Mouse (Mus musculus) hindlimb bud, embryonic 11.5 days (tissue): ENCODE results near the gene Acp4.
"Not testable (repeated sequence)": the region's sequence is repeated elsewhere in the genome, so short reads cannot be mapped to it uniquely, and the experiment has no call there.

Experiments used
- DNase-seq: peaks from one replicate; pipeline ENCODE4 v3.0.0-alpha.2; 2012; ENCODE audit warnings: low read depth, low spot score; ENCODE audit errors: extremely low spot score

The Acp4 gene

DNA sequence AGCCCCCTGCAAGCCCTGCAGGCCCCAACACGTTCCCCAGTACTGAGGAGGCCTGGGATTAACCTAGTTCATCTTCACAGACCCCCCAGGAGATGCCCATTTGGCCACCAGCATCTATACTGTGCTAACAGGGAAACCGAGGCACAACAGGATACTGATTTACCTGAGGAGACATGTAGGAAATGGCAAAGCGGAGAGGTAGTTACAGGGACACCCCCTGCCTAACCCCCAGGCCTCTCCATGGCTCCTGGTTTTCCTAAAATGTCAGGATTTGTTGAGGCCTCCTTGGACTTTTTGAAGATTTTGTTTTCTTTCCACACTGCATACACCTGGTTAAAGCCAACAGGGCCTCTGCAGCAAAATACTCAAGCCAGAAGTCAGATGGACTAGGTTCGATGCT is at the start of gene Acp4:
Gene Acp4, minus strand, starts transcription at position 101 of the 400 bp plus-strand sequence.
- DNase-seq: no peak

DNA sequence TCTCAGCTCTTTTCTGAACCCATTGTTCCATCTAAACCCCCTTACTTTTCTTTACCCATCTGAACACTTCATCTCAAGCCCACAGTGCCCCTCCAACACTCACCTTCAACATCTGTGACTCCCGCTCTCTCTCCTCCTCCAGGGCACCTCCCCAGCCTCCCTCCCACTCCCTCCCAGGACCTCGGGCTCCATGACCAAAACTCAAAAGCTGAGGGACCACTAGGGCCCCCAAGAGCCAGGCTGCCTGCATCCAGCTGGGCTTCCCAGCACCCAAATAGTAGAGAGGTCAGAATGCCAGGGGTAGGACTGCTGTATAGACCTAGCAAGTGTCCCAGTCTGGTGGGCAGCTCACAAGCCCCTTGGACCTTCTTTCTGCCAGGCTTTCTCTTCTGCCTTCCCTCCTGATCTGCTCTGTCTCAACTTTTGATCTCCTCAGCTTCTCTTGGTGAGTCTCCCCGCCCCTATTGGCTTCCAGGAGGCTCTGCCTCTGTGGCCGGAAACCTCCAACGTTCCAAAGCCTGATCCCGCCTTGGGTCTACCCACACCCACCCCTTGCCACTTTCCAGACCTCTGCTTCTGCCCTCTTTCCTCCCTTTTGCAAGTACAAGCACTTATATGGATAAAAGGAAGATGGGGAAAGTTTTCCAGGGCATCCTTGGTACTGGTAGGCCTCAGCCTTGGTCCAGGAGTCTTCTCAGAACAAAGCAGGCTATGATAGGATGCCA is 49.5 kb upstream of the Acp4 start, which contains the start of gene Clec11a:
Gene Clec11a, minus strand, starts transcription at position 387 of the 725 bp plus-strand sequence.
- DNase-seq: no peak

DNA sequence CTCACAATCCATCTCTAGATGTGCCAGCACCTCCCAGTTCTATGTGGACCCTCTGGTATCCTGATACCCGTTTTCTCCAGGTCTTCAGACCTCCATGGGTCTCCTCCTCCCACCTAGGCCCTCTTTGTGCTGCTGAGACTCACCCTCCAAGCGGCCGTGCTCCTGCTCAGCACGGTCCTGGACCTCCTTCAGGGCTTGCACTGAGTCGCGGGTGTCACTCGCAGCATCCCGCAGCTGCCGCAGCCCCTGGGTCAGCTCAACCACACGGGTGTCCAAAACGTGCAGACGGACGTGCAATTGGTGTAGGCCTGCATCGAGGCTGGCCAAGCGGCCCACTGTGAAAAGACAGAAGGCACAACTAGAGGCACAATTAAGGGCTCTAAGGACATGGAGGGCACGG is 48.5 kb upstream of the Acp4 start:
- DNase-seq: no peak

DNA sequence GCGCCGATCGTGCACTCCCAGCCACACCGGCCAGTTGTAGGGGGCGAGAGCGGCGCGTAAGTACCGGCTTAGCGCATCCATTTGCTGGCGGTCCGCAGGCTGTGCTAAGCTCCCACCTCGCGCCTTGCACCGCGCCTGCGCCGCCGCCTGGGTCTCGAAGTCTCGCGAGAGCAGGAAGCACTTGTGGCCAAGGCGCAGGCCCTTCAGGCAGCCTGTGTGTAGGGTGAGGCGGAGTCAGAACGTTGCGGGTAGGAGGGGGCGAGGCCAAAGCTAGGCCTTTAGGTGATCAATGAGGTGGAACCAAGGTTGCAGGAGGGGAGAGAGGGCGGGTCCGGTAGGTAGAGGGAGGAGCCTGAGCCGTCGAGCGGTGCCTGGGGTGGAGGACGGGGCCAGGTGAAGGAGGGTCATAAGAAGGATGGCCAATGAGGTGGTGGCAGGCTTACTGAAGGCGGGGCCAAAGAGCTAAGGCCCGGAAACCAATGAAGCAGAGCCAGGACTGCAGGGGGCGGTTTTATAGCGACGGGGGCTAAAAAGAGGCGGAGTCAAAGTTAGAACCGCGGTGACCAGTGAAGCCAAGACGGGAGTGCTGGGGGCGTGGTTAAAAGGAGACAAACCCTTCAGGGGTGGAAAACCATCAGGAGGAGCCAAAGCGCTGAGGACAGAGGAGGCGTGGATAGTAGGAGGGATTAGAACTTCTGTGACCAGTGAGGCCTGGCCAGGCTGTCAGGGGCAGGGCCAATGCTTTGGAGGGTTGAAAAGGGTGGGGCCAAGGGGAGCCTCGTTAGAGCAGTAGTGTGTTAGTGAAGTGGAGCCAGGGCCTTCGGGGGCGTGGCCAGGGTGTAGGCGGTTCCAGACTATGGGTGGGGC is 47.8 kb upstream of the Acp4 start:
- peak; percentile 96 for DNase-seq

- DNase-seq: no peak
Measured at GRCm38 (mm10) chr7:44304463-44304774, 47.2 kb upstream of the Acp4 start.

DNA sequence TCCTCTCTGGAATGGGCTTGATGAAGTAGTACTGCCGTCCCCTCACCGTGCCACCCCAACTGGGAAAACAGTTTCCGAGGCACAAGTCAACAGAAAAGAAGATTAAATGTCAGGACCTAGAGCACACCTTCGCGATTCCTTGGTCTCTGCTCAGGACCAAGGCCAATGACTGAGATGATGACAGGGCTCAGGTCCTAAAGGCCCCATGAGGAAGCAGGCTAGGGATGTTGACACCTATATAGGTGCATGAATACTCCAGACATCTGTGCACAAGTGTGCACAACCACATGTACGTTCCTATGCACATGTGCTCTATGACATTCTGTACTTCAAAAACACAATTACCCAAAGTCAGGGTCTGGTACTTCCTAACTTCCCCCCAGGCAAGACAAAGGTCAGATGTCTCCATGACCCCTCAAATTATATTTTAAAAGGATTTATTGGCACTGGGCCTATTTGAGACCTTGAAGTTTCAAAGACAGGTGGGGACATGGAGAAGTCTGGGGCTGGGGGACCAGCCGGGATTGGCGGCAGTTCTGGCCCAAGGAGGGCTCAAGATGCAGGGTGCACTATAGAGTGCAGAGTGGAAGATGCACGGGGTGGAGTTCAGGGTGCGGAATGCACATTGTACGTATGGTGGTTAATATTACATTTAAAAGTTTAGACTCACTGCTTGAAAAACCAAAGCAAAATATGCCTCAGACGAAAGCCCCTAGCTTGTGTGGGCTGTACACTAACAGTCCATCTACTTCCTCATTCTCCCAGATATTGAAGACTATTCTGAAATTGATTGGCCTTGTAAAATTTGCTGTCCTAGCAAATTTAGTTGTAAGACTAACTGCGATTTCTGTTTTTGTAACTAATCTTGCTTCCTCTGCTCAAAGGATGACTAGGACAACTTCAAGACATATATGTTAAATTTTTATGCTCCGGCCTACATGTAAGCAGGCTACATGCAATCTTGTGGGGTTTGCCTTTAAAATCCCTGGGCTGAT is 46.5 kb upstream of the Acp4 start:
- DNase-seq: no peak

- DNase-seq: not testable (repeated sequence)
Measured at GRCm38 (mm10) chr7:44297501-44297900, 40.3 kb upstream of the Acp4 start.

- no peak for DNase-seq
Measured at GRCm38 (mm10) chr7:44291418-44291817, 34.2 kb upstream of the Acp4 start.

DNA sequence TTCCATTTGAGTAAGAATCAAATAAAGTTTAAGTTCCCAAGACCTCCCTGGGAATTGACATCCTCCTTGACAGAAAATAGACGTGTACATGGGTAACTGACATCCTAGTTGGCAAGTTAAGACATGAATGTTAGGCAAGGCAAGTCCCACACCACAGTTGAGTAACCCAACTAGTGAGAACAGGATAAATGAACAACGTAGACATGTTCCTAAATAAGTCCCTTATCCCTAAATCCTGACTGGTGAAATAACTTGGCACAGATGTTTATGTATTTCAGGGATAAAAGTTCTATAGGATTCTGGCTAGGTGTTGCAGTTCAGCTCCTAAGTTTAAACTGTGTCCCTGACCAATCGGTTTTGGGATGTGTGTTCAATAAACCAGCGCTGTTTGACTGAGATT is 33.8 kb upstream of the Acp4 start:
- DNase-seq: no peak

- DNase-seq: no peak
Measured at GRCm38 (mm10) chr7:44287760-44288159, 30.6 kb upstream of the Acp4 start.

GRCm38 (mm10) chr7:44281586-44281985 is 24.4 kb upstream of the Acp4 start:
- DNase-seq: no peak

GRCm38 (mm10) chr7:44280959-44281358 is 23.8 kb upstream of the Acp4 start:
- DNase-seq: no peak

GRCm38 (mm10) chr7:44277250-44277622 is 20.1 kb upstream of the Acp4 start:
- no peak for DNase-seq

DNA sequence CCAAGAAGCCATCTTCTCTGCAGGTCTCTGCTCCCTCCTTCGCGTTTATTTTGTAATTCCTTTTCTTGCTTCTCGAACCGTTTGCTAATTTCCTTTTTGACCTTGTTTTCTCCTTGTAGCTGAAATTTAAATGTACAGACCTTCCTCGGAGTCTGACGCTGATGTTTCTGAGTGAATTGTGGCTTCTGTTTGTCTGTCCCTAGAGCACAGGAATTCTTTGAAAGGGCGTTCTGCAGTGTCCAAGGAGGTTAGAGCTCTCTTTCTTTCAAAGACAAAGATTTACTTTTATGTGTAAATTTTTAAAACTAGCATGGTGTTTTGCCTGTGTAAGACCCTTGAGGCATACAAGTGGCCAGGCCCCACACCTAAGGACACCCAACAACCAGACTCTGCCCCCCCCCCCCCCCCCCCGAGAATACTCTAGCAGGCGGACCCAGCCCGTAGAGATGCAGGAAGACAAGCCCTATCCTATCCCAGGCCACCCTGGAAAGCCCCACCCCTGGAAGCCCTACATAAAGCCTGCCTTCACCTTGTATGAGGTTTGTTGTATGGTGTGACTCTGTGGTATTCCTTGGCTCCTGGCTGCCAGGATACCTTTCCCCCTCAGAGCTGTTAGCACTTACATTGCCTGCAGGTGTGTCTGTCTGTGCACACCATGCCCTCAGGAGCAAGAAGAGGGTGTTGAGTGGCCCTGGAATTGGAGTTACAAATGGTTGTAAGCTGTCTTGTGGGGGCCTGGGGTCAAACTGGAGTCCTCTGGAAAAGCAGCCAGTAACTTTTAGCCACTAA is 19.5 kb upstream of the Acp4 start:
- no peak for DNase-seq

- no peak for DNase-seq
Measured at GRCm38 (mm10) chr7:44275546-44275945, 18.4 kb upstream of the Acp4 start.

GRCm38 (mm10) chr7:44274096-44274495 is 16.9 kb upstream of the Acp4 start:
- DNase-seq: no peak

GRCm38 (mm10) chr7:44273446-44273845 is 16.3 kb upstream of the Acp4 start:
- DNase-seq: no peak

GRCm38 (mm10) chr7:44272546-44272945 is 15.4 kb upstream of the Acp4 start:
- no peak for DNase-seq

- no peak for DNase-seq
Measured at GRCm38 (mm10) chr7:44271309-44271708, 14.1 kb upstream of the Acp4 start.

DNA sequence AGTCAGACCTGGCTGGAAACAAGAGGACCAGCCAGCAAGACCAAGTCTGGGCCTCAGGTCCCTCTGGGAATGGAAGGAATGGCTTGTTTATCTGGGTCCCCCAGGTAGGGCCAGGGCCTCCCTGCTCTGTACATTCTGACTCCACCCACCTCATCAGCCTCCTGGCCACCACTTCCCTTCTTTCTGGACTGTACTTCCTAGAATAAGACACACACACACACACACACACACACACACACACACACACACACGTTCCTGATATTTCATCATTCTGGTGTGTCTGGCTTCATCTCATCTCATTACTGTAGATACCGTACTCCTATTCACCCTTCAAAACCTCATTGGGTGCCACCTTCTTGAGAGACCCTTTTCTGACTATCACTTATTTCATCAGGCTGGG is 12.2 kb upstream of the Acp4 start:
- no peak for DNase-seq
